Mouse (Mus musculus) spleen, adult 2 months (tissue): ENCODE measurements around the gene Tmem236.

Source experiments
- CTCF ChIP-seq: fragments of 200-500 bp; IDR thresholded peaks from 2 replicates; pipeline ENCODE4 v1.5.1; 2011; ENCODE audit warnings: mild to moderate bottlenecking, inconsistent platforms; ENCODE audit not compliant: insufficient read depth, insufficient read length, insufficient replicate concordance; ENCODE audit errors: extremely low read depth
- POLR2A ChIP-seq: fragments of 200-500 bp; IDR thresholded peaks from 2 replicates; pipeline ENCODE4 v1.6.1; 2011; ENCODE audit warnings: low read depth, low read length, inconsistent platforms

- TF ChIP-seq CTCF (no peak), POLR2A (no peak)
Measured at GRCm38 (mm10) chr2:14262090-14262489, 87.8 kb downstream of the Tmem236 start.
